Mouse (Mus musculus) liver, embryonic 14.5 days (tissue): Measurements from ENCODE around the gene Syce2.

Source experiments
- CTCF ChIP-seq: IDR thresholded peaks from 2 replicates; pipeline ENCODE4 v1.5.1; 2016; ENCODE audit warnings: antibody characterized with exemption, low read depth, control low read depth
- EP300 ChIP-seq: IDR thresholded peaks from 2 replicates; pipeline ENCODE4 v1.6.1; 2016; ENCODE audit warnings: antibody characterized with exemption, low read depth

DNA sequence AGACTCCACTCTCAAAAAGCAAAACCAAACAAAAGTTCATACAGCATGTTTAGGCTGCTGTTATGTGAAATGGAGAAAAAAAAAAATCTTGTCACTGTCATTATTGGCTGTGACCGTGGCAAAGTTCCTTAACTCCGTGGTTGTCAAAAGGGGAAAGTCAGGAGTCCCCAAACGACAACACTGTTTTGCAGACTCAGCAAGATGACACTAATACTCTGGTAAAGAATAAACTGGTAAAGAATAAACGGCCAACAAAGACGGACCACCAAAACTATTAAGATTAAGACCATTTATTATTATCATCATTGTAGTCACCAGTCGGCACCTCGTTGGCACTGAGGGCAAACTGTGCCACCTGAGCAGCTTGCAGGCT is 32.0 kb upstream of the Syce2 start:
- TF ChIP-seq CTCF (no peak), EP300 (no peak)
